Mouse (Mus musculus): ENCODE measurements around the gene 2310034G01Rik. TPM values are rescaled to one million over a fixed set of nuclear protein-coding genes. Genes with fewer than 3 reads are reported as not detected.
A peak's percentile ranks its signal among the peaks of the same experiment; 100 is the strongest.

2310034G01Rik gene
- polyA plus RNA-seq, 2 experiments: 0.17 to 0.74 TPM

- Histone ChIP-seq H3K4me3 (ENCODE audit: insufficient read depth in 1 of 2, low read depth in 2 of 2, low read length in 2 of 2) (no peak overlapping the region), H3K27ac (no peak overlapping the region), H3K9me3 (ENCODE audit: control insufficient read depth, low read length) (no peaks in the 10 kb centered on the region), H3K27me3 (ENCODE audit: control insufficient read depth, insufficient read depth, low read length) (no peaks in the 10 kb centered on the region), H3K4me2 (ENCODE audit: low read depth) (no peak overlapping the region), H3K36me3 (replicated peaks; ENCODE audit: control insufficient read depth, insufficient read depth, low read depth) (no peaks in the 10 kb centered on the region), H3K9ac (replicated peaks) (no peak overlapping the region), H3K4me1 (replicated peaks; ENCODE audit: control insufficient read depth in 2 of 2, insufficient read depth in 2 of 2, low read length in 1 of 2) (peaks cover 11 to 12% of the 10 kb centered on the region in 2 experiments; a peak in 3 of 4 replicates)
- peak in 1 of 3 experiments; percentile 30 for DNase-seq (ENCODE audit: low read depth in 3 of 3, low spot score in 3 of 3)
- 31% methylated on average over 4 of the region's 4 CpGs for WGBS (ENCODE audit: insufficient replicate concordance)
- ATAC-seq (ENCODE audit: insufficient read depth): no peak
- TF ChIP-seq EP300 (IDR thresholded peaks at IDR 0.05; ENCODE audit: low read depth) (no peak), CTCF (IDR thresholded peaks at IDR 0.05; ENCODE audit: low read depth) (peak; percentile 68)
These were observed 41.9 kb upstream of the 2310034G01Rik start for GRCm38 (mm10) chr19:46392018-46392417.

- H3K36me3 ChIP-seq (replicated peaks; ENCODE audit: control insufficient read depth, insufficient read depth, low read depth): peaks cover 9% of the 10 kb centered on the region
- DNase-seq (ENCODE audit: low read depth in 3 of 3, low spot score in 3 of 3) (no peak), ATAC-seq (ENCODE audit: insufficient read depth) (no peak)
- H3K27me3 ChIP-seq (ENCODE audit: control insufficient read depth, insufficient read depth, low read length): no peaks in the 10 kb centered on the region
- no peaks in the 10 kb centered on the region for H3K9me3 ChIP-seq (ENCODE audit: control insufficient read depth, low read length)
- peaks cover 7 to 9% of the 10 kb centered on the region in 2 experiments; a peak in 3 of 4 replicates for H3K4me1 ChIP-seq (replicated peaks; ENCODE audit: control insufficient read depth in 2 of 2, insufficient read depth in 2 of 2, low read length in 1 of 2)
- TF ChIP-seq CTCF (IDR thresholded peaks at IDR 0.05; ENCODE audit: low read depth): peak; percentile 61
- TF ChIP-seq EP300 (IDR thresholded peaks at IDR 0.05; ENCODE audit: low read depth): no peak
- no peak overlapping the region for H3K4me2 ChIP-seq (ENCODE audit: low read depth)
- no peak overlapping the region for H3K9ac ChIP-seq (replicated peaks)
- H3K4me3 ChIP-seq (ENCODE audit: insufficient read depth in 1 of 2, low read depth in 2 of 2, low read length in 2 of 2): no peak overlapping the region
- H3K27ac ChIP-seq: no peak overlapping the region
- 87% methylated on average over 5 of the region's 5 CpGs for WGBS (ENCODE audit: insufficient replicate concordance)
These were observed 39.8 kb upstream of the 2310034G01Rik start for GRCm38 (mm10) chr19:46389872-46390271.

GRCm38 (mm10) chr19:46382275-46382674 lies 32.2 kb upstream of the 2310034G01Rik start:
- Histone ChIP-seq H3K27ac (no peak overlapping the region), H3K36me3 (replicated peaks; ENCODE audit: control insufficient read depth, insufficient read depth, low read depth) (peaks cover 83% of the 10 kb centered on the region), H3K9ac (replicated peaks) (no peak overlapping the region), H3K27me3 (ENCODE audit: control insufficient read depth, insufficient read depth, low read length) (no peaks in the 10 kb centered on the region), H3K4me2 (ENCODE audit: low read depth) (no peak overlapping the region), H3K4me1 (replicated peaks; ENCODE audit: control insufficient read depth in 2 of 2, insufficient read depth in 2 of 2, low read length in 1 of 2) (no peaks in the 10 kb centered on the region), H3K9me3 (ENCODE audit: control insufficient read depth, low read length) (no peaks in the 10 kb centered on the region), H3K4me3 (ENCODE audit: insufficient read depth in 1 of 2, low read depth in 2 of 2, low read length in 2 of 2) (no peak overlapping the region)
- TF ChIP-seq CTCF (IDR thresholded peaks at IDR 0.05; ENCODE audit: low read depth): no peak
- TF ChIP-seq EP300 (IDR thresholded peaks at IDR 0.05; ENCODE audit: low read depth): no peak
- no peak for ATAC-seq (ENCODE audit: insufficient read depth)
- WGBS (ENCODE audit: insufficient replicate concordance): 87% methylated on average over 9 of the region's 9 CpGs
- no peak for DNase-seq (ENCODE audit: low read depth in 3 of 3, low spot score in 3 of 3)

GRCm38 (mm10) chr19:46375891-46376290 lies 25.8 kb upstream of the 2310034G01Rik start:
- Histone ChIP-seq H3K4me2 (ENCODE audit: low read depth) (no peak overlapping the region), H3K27ac (no peak overlapping the region), H3K9me3 (ENCODE audit: control insufficient read depth, low read length) (no peaks in the 10 kb centered on the region), H3K9ac (replicated peaks) (no peak overlapping the region), H3K27me3 (ENCODE audit: control insufficient read depth, insufficient read depth, low read length) (no peaks in the 10 kb centered on the region), H3K4me3 (ENCODE audit: insufficient read depth in 1 of 2, low read depth in 2 of 2, low read length in 2 of 2) (no peak overlapping the region), H3K36me3 (replicated peaks; ENCODE audit: control insufficient read depth, insufficient read depth, low read depth) (peaks cover 39% of the 10 kb centered on the region), H3K4me1 (replicated peaks; ENCODE audit: control insufficient read depth in 2 of 2, insufficient read depth in 2 of 2, low read length in 1 of 2) (no peaks in the 10 kb centered on the region)
- ATAC-seq (ENCODE audit: insufficient read depth): no peak
- DNase-seq (ENCODE audit: low read depth in 3 of 3, low spot score in 3 of 3): no peak
- TF ChIP-seq EP300 (IDR thresholded peaks at IDR 0.05; ENCODE audit: low read depth) (no peak), CTCF (IDR thresholded peaks at IDR 0.05; ENCODE audit: low read depth) (no peak)
- 49% methylated on average over 4 of the region's 4 CpGs for WGBS (ENCODE audit: insufficient replicate concordance)

- no peaks in the 10 kb centered on the region for H3K27me3 ChIP-seq (ENCODE audit: control insufficient read depth, insufficient read depth, low read length)
- peaks cover 35% of the 10 kb centered on the region for H3K36me3 ChIP-seq (replicated peaks; ENCODE audit: control insufficient read depth, insufficient read depth, low read depth)
- H3K27ac ChIP-seq: no peak overlapping the region
- no peaks in the 10 kb centered on the region for H3K9me3 ChIP-seq (ENCODE audit: control insufficient read depth, low read length)
- no peak overlapping the region for H3K9ac ChIP-seq (replicated peaks)
- ATAC-seq (ENCODE audit: insufficient read depth) (no peak), DNase-seq (ENCODE audit: low read depth in 3 of 3, low spot score in 3 of 3) (no peak)
- 73% methylated on average over 5 of the region's 5 CpGs for WGBS (ENCODE audit: insufficient replicate concordance)
- TF ChIP-seq CTCF (IDR thresholded peaks at IDR 0.05; ENCODE audit: low read depth): no peak
- no peak for TF ChIP-seq EP300 (IDR thresholded peaks at IDR 0.05; ENCODE audit: low read depth)
- no peak overlapping the region for H3K4me2 ChIP-seq (ENCODE audit: low read depth)
- no peaks in the 10 kb centered on the region for H3K4me1 ChIP-seq (replicated peaks; ENCODE audit: control insufficient read depth in 2 of 2, insufficient read depth in 2 of 2, low read length in 1 of 2)
- no peak overlapping the region for H3K4me3 ChIP-seq (ENCODE audit: insufficient read depth in 1 of 2, low read depth in 2 of 2, low read length in 2 of 2)
These were observed 25.4 kb upstream of the 2310034G01Rik start for GRCm38 (mm10) chr19:46375489-46375888.
